Mouse (Mus musculus): ENCODE measurements around the gene Antxr1. TPM values are rescaled to one million over a fixed set of nuclear protein-coding genes. Genes with fewer than 3 reads are reported as not detected.

Antxr1 gene
- polyA plus RNA-seq, 1 experiment from 2014 or later: 5.8 TPM

GRCm38 (mm10) chr6:87142239-87142638, 193.4 kb downstream of the Antxr1 start:
- H3K4me1 ChIP-seq (replicated peaks; ENCODE audit: control insufficient read depth, insufficient read depth, low read length): no peaks in the 10 kb centered on the region
- WGBS: 84% methylated on average over 5 of the region's 5 CpGs
- H3K27me3 ChIP-seq (ENCODE audit: control insufficient read depth, insufficient read depth, low read length): no peaks in the 10 kb centered on the region
- no peaks in the 10 kb centered on the region for H3K36me3 ChIP-seq (ENCODE audit: control insufficient read depth, insufficient read depth, low read length)
- no peak overlapping the region for H3K4me3 ChIP-seq (ENCODE audit: low read depth, low read length)
- H3K9me3 ChIP-seq (ENCODE audit: control insufficient read depth, low read length): no peaks in the 10 kb centered on the region
- no peak overlapping the region for H3K27ac ChIP-seq (ENCODE audit: low read depth, low read length)
- no peak overlapping the region for H3K4me2 ChIP-seq (ENCODE audit: low read depth, low read length, severe bottlenecking)
- ATAC-seq (replicated peaks; ENCODE audit: low FRiP score) (no peak), DNase-seq (ENCODE audit: low spot score) (no peak)
- H3K9ac ChIP-seq (ENCODE audit: low read length): no peak overlapping the region

- ATAC-seq (replicated peaks; ENCODE audit: low FRiP score): no peak
- no peak overlapping the region for H3K4me2 ChIP-seq (ENCODE audit: low read depth, low read length, severe bottlenecking)
- H3K4me3 ChIP-seq (ENCODE audit: low read depth, low read length): no peak overlapping the region
- no peaks in the 10 kb centered on the region for H3K27me3 ChIP-seq (ENCODE audit: control insufficient read depth, insufficient read depth, low read length)
- no peak overlapping the region for H3K9ac ChIP-seq (ENCODE audit: low read length)
- H3K4me1 ChIP-seq (replicated peaks; ENCODE audit: control insufficient read depth, insufficient read depth, low read length): no peaks in the 10 kb centered on the region
- no peak overlapping the region for H3K27ac ChIP-seq (ENCODE audit: low read depth, low read length)
- no peaks in the 10 kb centered on the region for H3K9me3 ChIP-seq (ENCODE audit: control insufficient read depth, low read length)
- no peak for DNase-seq (ENCODE audit: low spot score)
- WGBS: 86% methylated on average over 12 of the region's 12 CpGs
- no peaks in the 10 kb centered on the region for H3K36me3 ChIP-seq (ENCODE audit: control insufficient read depth, insufficient read depth, low read length)
Observed at GRCm38 (mm10) chr6:87139796-87140553, 195.6 kb downstream of the Antxr1 start.

GRCm38 (mm10) chr6:87138479-87138878, 197.1 kb downstream of the Antxr1 start:
- ATAC-seq (replicated peaks; ENCODE audit: low FRiP score) (no peak), DNase-seq (ENCODE audit: low spot score) (no peak)
- Histone ChIP-seq H3K27ac (ENCODE audit: low read depth, low read length) (no peak overlapping the region), H3K9me3 (ENCODE audit: control insufficient read depth, low read length) (no peaks in the 10 kb centered on the region), H3K4me3 (ENCODE audit: low read depth, low read length) (no peak overlapping the region), H3K4me2 (ENCODE audit: low read depth, low read length, severe bottlenecking) (no peak overlapping the region), H3K9ac (ENCODE audit: low read length) (no peak overlapping the region), H3K4me1 (replicated peaks; ENCODE audit: control insufficient read depth, insufficient read depth, low read length) (no peaks in the 10 kb centered on the region), H3K36me3 (ENCODE audit: control insufficient read depth, insufficient read depth, low read length) (no peaks in the 10 kb centered on the region), H3K27me3 (ENCODE audit: control insufficient read depth, insufficient read depth, low read length) (no peaks in the 10 kb centered on the region)
- WGBS: 88% methylated on average over 5 of the region's 5 CpGs

GRCm38 (mm10) chr6:87133966-87134546, 201.6 kb downstream of the Antxr1 start:
- no peak for ATAC-seq (replicated peaks; ENCODE audit: low FRiP score)
- H3K27me3 ChIP-seq (ENCODE audit: control insufficient read depth, insufficient read depth, low read length): no peaks in the 10 kb centered on the region
- no peak overlapping the region for H3K9ac ChIP-seq (ENCODE audit: low read length)
- WGBS: 78% methylated on average over 12 of the region's 12 CpGs
- H3K36me3 ChIP-seq (ENCODE audit: control insufficient read depth, insufficient read depth, low read length): no peaks in the 10 kb centered on the region
- H3K9me3 ChIP-seq (ENCODE audit: control insufficient read depth, low read length): no peaks in the 10 kb centered on the region
- H3K27ac ChIP-seq (ENCODE audit: low read depth, low read length): no peak overlapping the region
- no peak overlapping the region for H3K4me3 ChIP-seq (ENCODE audit: low read depth, low read length)
- DNase-seq (ENCODE audit: low spot score): no peak
- H3K4me2 ChIP-seq (ENCODE audit: low read depth, low read length, severe bottlenecking): no peak overlapping the region
- H3K4me1 ChIP-seq (replicated peaks; ENCODE audit: control insufficient read depth, insufficient read depth, low read length): no peaks in the 10 kb centered on the region

- WGBS: 87% methylated on average over 3 of the region's 3 CpGs
- DNase-seq (ENCODE audit: low spot score): no peak
Observed at GRCm38 (mm10) chr6:87133520-87133919, 202.1 kb downstream of the Antxr1 start.

GRCm38 (mm10) chr6:87131078-87131477, 204.5 kb downstream of the Antxr1 start:
- no peaks in the 10 kb centered on the region for H3K27me3 ChIP-seq (ENCODE audit: control insufficient read depth, insufficient read depth, low read length)
- no peaks in the 10 kb centered on the region for H3K9me3 ChIP-seq (ENCODE audit: control insufficient read depth, low read length)
- no peak overlapping the region for H3K4me2 ChIP-seq (ENCODE audit: low read depth, low read length, severe bottlenecking)
- DNase-seq (ENCODE audit: low spot score) (no peak), ATAC-seq (replicated peaks; ENCODE audit: low FRiP score) (no peak)
- no peak overlapping the region for H3K27ac ChIP-seq (ENCODE audit: low read depth, low read length)
- no peaks in the 10 kb centered on the region for H3K36me3 ChIP-seq (ENCODE audit: control insufficient read depth, insufficient read depth, low read length)
- no peaks in the 10 kb centered on the region for H3K4me1 ChIP-seq (replicated peaks; ENCODE audit: control insufficient read depth, insufficient read depth, low read length)
- no peak overlapping the region for H3K9ac ChIP-seq (ENCODE audit: low read length)
- WGBS: 73% methylated on average over 1 of the region's 1 CpGs
- no peak overlapping the region for H3K4me3 ChIP-seq (ENCODE audit: low read depth, low read length)

More at GRCm38 (mm10) chr6:87133520-87133919, 202.1 kb downstream of the Antxr1 start:
- Histone ChIP-seq H3K4me1 (replicated peaks; ENCODE audit: control insufficient read depth, insufficient read depth, low read length) (no peaks in the 10 kb centered on the region), H3K9ac (ENCODE audit: low read length) (no peak overlapping the region), H3K36me3 (ENCODE audit: control insufficient read depth, insufficient read depth, low read length) (no peaks in the 10 kb centered on the region), H3K27me3 (ENCODE audit: control insufficient read depth, insufficient read depth, low read length) (no peaks in the 10 kb centered on the region), H3K4me3 (ENCODE audit: low read depth, low read length) (no peak overlapping the region), H3K27ac (ENCODE audit: low read depth, low read length) (no peak overlapping the region), H3K4me2 (ENCODE audit: low read depth, low read length, severe bottlenecking) (no peak overlapping the region), H3K9me3 (ENCODE audit: control insufficient read depth, low read length) (no peaks in the 10 kb centered on the region)
- ATAC-seq (replicated peaks; ENCODE audit: low FRiP score): no peak

GRCm38 (mm10) chr6:87130628-87131027, 205.0 kb downstream of the Antxr1 start:
- Histone ChIP-seq H3K4me3 (ENCODE audit: low read depth, low read length) (no peak overlapping the region), H3K9ac (ENCODE audit: low read length) (no peak overlapping the region), H3K9me3 (ENCODE audit: control insufficient read depth, low read length) (no peaks in the 10 kb centered on the region), H3K27ac (ENCODE audit: low read depth, low read length) (no peak overlapping the region), H3K27me3 (ENCODE audit: control insufficient read depth, insufficient read depth, low read length) (no peaks in the 10 kb centered on the region), H3K4me2 (ENCODE audit: low read depth, low read length, severe bottlenecking) (no peak overlapping the region), H3K4me1 (replicated peaks; ENCODE audit: control insufficient read depth, insufficient read depth, low read length) (no peaks in the 10 kb centered on the region), H3K36me3 (ENCODE audit: control insufficient read depth, insufficient read depth, low read length) (no peaks in the 10 kb centered on the region)
- 94% methylated on average over 7 of the region's 7 CpGs for WGBS
- DNase-seq (ENCODE audit: low spot score) (no peak), ATAC-seq (replicated peaks; ENCODE audit: low FRiP score) (no peak)

- H3K27me3 ChIP-seq (ENCODE audit: control insufficient read depth, insufficient read depth, low read length): no peaks in the 10 kb centered on the region
- no peak overlapping the region for H3K27ac ChIP-seq (ENCODE audit: low read depth, low read length)
- no peak overlapping the region for H3K4me2 ChIP-seq (ENCODE audit: low read depth, low read length, severe bottlenecking)
- no peak overlapping the region for H3K4me3 ChIP-seq (ENCODE audit: low read depth, low read length)
- no peaks in the 10 kb centered on the region for H3K36me3 ChIP-seq (ENCODE audit: control insufficient read depth, insufficient read depth, low read length)
- no peaks in the 10 kb centered on the region for H3K4me1 ChIP-seq (replicated peaks; ENCODE audit: control insufficient read depth, insufficient read depth, low read length)
- 94% methylated on average over 8 of the region's 8 CpGs for WGBS
- no peak overlapping the region for H3K9ac ChIP-seq (ENCODE audit: low read length)
- H3K9me3 ChIP-seq (ENCODE audit: control insufficient read depth, low read length): no peaks in the 10 kb centered on the region
- DNase-seq (ENCODE audit: low spot score): no peak
- no peak for ATAC-seq (replicated peaks; ENCODE audit: low FRiP score)
Observed at GRCm38 (mm10) chr6:87129861-87130260, 205.8 kb downstream of the Antxr1 start.

Measured in forebrain, embryonic 11.5 days (tissue).